Mouse (Mus musculus): ENCODE measurements around the gene Hook2.

The Hook2 gene

DNA sequence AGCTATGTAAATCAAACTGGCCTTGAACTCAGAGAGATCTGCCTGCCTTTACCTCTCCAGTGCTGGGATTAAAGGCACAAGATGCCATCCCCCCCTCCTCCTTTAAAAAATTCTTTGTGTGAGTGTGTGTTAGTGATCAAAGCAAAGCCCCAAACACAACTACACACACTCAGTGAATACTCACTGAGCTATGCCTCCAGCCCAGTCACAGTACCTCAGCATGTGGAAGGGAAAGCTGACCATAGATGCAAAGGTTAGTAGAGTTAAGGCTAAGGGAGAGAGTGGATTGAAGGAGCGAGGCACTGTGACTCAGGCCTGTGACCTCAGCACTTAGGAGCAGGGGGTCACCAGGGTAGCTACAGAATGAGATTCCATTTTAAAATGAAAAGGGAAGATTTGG lies 17.3 kb upstream of the Hook2 start:
- DNase-seq (ENCODE audit: low read depth, low spot score), result no peak

- DNase-seq (ENCODE audit: low read depth, low spot score), result no peak
Observed at GRCm38 (mm10) chr8:84973803-84974542, 16.4 kb upstream of the Hook2 start.

- DNase-seq (ENCODE audit: low read depth, low spot score), result no peak
Observed at GRCm38 (mm10) chr8:84974543-84975142, 15.8 kb upstream of the Hook2 start.

GRCm38 (mm10) chr8:84975434-84975833 lies 15.0 kb upstream of the Hook2 start:
- DNase-seq (ENCODE audit: low read depth, low spot score), result no peak

- DNase-seq (ENCODE audit: low read depth, low spot score), result peak; percentile 89
Observed at GRCm38 (mm10) chr8:84976031-84976762, 14.2 kb upstream of the Hook2 start.

- no peak for DNase-seq (ENCODE audit: low read depth, low spot score)
Observed at GRCm38 (mm10) chr8:84976763-84977434, 13.5 kb upstream of the Hook2 start.

DNA sequence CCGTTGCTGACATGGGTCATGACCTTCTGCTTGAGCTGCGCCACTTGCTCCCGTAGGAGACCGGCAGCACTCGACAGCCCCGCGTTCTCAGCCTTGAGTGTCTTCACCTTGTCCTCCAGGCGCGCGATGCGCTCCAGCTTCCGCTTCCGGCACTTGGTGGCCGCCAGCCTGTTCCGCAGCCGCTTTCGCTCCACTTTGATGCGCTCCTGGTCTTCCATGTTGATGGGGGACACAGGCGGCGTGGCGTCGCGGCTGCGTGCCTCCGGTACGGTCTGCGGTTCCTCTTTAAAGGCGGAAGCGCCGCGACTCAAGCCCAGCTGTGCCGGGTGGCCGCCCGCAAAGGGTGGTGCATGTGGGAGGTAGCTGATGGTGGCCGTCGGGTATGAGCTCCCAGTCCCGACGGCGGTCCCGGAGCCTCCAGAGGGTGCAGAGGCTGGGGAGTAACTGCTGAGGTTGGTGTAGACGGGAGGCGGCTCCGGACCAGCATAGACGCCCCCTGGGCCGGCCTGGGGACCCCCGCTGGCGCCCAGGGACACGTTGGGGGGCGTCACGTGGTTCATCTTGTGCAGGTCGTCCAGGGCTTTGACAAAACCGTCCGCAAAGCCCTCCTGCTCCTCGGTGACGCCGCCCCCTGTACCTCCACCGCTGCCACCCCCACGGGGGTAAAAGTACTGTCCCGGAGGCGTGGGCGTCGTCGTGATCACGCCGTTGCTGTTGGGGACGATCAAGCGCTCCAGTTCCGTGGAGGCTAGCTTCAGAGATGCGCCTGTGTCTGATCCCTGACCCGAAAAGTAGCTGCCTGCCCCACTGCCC lies 12.8 kb upstream of the Hook2 start:
- no peak for DNase-seq (ENCODE audit: low read depth, low spot score)

- DNase-seq (ENCODE audit: low read depth, low spot score), result peak; percentile 79
Observed at GRCm38 (mm10) chr8:84978248-84978940, 12.0 kb upstream of the Hook2 start, which contains the start of gene Junb. Gene Junb, minus strand, starts transcription at chr8:84978718.

GRCm38 (mm10) chr8:84979599-84980421 lies 10.6 kb upstream of the Hook2 start:
- peak; percentile 83 for DNase-seq (ENCODE audit: low read depth, low spot score)

DNA sequence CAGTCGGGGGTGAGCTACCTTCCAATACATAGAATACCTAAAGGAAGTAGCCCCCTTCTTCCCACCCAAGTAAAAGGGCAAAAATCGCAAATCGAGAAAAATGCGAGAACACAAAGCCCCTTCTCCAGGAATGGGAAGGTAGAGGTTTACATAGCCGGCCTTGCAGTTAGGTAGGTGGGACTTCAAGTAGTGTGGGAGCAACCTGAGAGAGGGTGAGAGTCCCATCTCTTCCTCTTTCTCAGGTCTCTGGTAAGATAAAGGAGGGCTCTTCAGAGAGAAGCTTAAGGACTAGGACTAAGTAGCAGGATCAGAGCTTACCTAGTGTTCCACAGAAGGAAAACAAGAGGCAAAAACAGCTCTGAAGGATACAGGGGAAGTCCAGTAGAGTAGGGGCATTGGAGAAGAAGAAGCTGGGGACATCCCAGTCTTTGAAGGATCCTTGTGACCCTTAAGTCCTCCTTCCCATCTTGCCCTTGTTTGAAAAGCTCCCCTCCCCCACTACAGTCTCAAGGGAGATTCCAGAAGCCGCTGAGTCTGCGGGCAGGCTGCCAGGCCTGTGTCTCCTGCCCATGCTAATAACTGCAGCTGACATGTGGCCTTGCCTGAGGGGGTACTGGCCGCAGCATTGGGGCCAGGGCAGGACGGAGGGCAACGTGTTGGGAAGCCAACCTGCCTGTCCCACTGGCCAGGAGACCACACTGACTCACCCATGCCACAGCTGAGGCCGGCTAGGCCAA lies 9.6 kb upstream of the Hook2 start:
- no peak for DNase-seq (ENCODE audit: low read depth, low spot score)

- DNase-seq (ENCODE audit: low read depth, low spot score), result no peak
Observed at GRCm38 (mm10) chr8:84981644-84982498, 8.5 kb upstream of the Hook2 start.

- DNase-seq (ENCODE audit: low read depth, low spot score), result no peak
Observed at GRCm38 (mm10) chr8:84982499-84983011, 7.8 kb upstream of the Hook2 start.

GRCm38 (mm10) chr8:84984294-84985048 lies 5.9 kb upstream of the Hook2 start:
- DNase-seq (ENCODE audit: low read depth, low spot score), result no peak

DNA sequence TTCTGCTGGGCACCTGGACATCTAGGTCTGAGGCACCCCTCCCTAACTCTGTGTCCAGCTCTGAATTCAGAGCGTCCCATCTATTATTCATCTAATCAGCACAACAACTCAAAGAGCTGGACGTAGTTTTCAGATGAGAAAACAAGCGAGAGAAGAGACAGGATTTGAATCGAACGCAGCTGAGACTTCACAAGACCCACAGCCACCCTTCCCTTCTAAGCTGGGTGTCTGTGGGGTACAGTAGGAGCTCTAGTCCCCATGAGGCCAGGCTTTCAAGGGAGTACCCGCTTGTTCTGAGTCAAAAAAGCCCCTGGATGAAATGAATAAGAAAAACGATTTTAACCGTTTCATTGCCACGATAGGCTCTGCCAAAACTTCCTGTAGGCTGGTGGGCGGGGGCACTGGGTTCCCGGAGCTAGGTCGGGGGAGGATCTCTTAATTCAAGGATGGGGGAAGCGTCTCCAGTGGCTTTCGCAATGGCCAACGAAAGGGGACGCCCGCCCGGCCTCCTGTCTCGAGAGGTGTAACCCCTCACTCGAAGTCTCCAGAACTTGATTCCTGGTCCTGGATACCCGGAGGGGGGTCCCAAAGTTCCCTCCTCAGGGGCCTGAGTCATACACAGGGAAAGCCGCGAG lies 5.2 kb upstream of the Hook2 start:
- DNase-seq (ENCODE audit: low read depth, low spot score), result no peak

- no peak for DNase-seq (ENCODE audit: low read depth, low spot score)
Observed at GRCm38 (mm10) chr8:84985684-84986378, 4.6 kb upstream of the Hook2 start.

- DNase-seq (ENCODE audit: low read depth, low spot score), result no peak
Observed at GRCm38 (mm10) chr8:84986379-84986945, 3.9 kb upstream of the Hook2 start.

All from embryo, embryonic 11.5 days (tissue).